Mouse (Mus musculus) liver, embryonic 13.5 days (tissue): Measurements from ENCODE around the gene Egf. TPM values are rescaled to one million over a fixed set of nuclear protein-coding genes. Genes with fewer than 3 reads are reported as not detected.
A peak's percentile ranks its signal among the peaks of the same experiment; 100 is the strongest.
"Not testable (repeated sequence)": the region's sequence is repeated elsewhere in the genome, so short reads cannot be mapped to it uniquely, and the experiment has no call there.

ENCODE experiments used
- ATAC-seq: fragments of 200-750 bp; cut with Nextera tagmentation; 2 replicates; pipeline ENCODE4 v1.8.0; 2017; ENCODE audit warnings: low read depth, mild to moderate bottlenecking, moderate number of reproducible peaks, moderate library complexity
- DNase-seq: peaks from one replicate; pipeline ENCODE4 v3.0.0; 2022
- H3K27ac ChIP-seq: fragments of 300-500 bp; sonication (generic); 2 replicates; pipeline ENCODE4 v1.5.1; 2015; ENCODE audit warnings: moderate library complexity, mild to moderate bottlenecking, inconsistent platforms
- H3K27me3 ChIP-seq: fragments of 300-500 bp; sonication (generic); 2 replicates; pipeline ENCODE4 v1.6.1; 2015; ENCODE audit warnings: mild to moderate bottlenecking, inconsistent platforms
- H3K36me3 ChIP-seq: fragments of 300-500 bp; sonication (generic); 2 replicates; pipeline ENCODE4 v1.6.1; 2015; ENCODE audit warnings: mild to moderate bottlenecking, inconsistent platforms
- H3K4me1 ChIP-seq: fragments of 300-500 bp; sonication (generic); replicated peaks from 2 replicates; pipeline ENCODE4 v1.6.1; 2015; ENCODE audit warnings: inconsistent platforms
- H3K4me2 ChIP-seq: fragments of 300-500 bp; sonication (generic); 2 replicates; pipeline ENCODE4 v1.6.1; 2015; ENCODE audit warnings: inconsistent platforms, mild to moderate bottlenecking, moderate library complexity
- H3K4me3 ChIP-seq: fragments of 300-500 bp; sonication (generic); replicated peaks from 2 replicates; pipeline ENCODE4 v1.5.1; 2015; ENCODE audit warnings: mild to moderate bottlenecking, inconsistent platforms
- H3K9ac ChIP-seq: fragments of 300-500 bp; sonication (generic); 2 replicates; pipeline ENCODE4 v1.6.1; 2015; ENCODE audit warnings: mild to moderate bottlenecking, inconsistent platforms
- H3K9me3 ChIP-seq: fragments of 300-500 bp; sonication (generic); replicated peaks from 2 replicates; pipeline ENCODE4 v1.6.1; 2016; ENCODE audit warnings: inconsistent platforms
- WGBS: fragments of 180-500 bp; shearing (Covaris S2); methylation state at CpG from one replicate; pipeline ENCODE4 v1.1.7; 2015; ENCODE audit not compliant: insufficient replicate concordance; 5-methylcytosine and 5-hydroxymethylcytosine counted together
- polyA plus RNA-seq: library from polyadenylated mRNA; unstranded; fragments of >200 nt; fragmentation: Nextera tagmentation; extraction: Ambion mirVana; gene quantifications from 2 replicates; pipeline ENCODE4 v1.2.1, GENCODE M21; 2015

Egf gene
- polyA plus RNA-seq, 1 experiment from 2014 or later = 0.45 TPM

GRCm38 (mm10) chr3:129757599-129757998 is 2.5 kb upstream of the Egf start:
- not testable (repeated sequence) for H3K4me3 ChIP-seq, ATAC-seq, H3K27me3 ChIP-seq, H3K36me3 ChIP-seq, H3K4me1 ChIP-seq, H3K27ac ChIP-seq, H3K9ac ChIP-seq, H3K9me3 ChIP-seq, H3K4me2 ChIP-seq, DNase-seq
- 80% methylated on average over 1 of the region's 1 CpGs for WGBS

GRCm38 (mm10) chr3:129744803-129745202 is 10.3 kb downstream of the Egf start:
- Histone ChIP-seq H3K27me3 (no peaks in the 10 kb centered on the region), H3K4me1 (no peaks in the 10 kb centered on the region), H3K36me3 (no peaks in the 10 kb centered on the region), H3K9ac (no peak overlapping the region), H3K9me3 (no peaks in the 10 kb centered on the region), H3K27ac (no peak overlapping the region), H3K4me2 (no peak overlapping the region), H3K4me3 (no peak overlapping the region)
- WGBS = 50% methylated on average over 8 of the region's 8 CpGs
- no peak for DNase-seq
- ATAC-seq = no peak

GRCm38 (mm10) chr3:129742781-129743180 is 12.3 kb downstream of the Egf start:
- Histone ChIP-seq H3K4me3 (no peak overlapping the region), H3K4me1 (no peaks in the 10 kb centered on the region), H3K9me3 (no peaks in the 10 kb centered on the region), H3K27ac (no peak overlapping the region), H3K9ac (no peak overlapping the region), H3K4me2 (no peak overlapping the region), H3K27me3 (no peaks in the 10 kb centered on the region), H3K36me3 (no peaks in the 10 kb centered on the region)
- DNase-seq (no peak), ATAC-seq (no peak)
- WGBS = 61% methylated on average over 6 of the region's 6 CpGs

GRCm38 (mm10) chr3:129738291-129739183 is 16.6 kb downstream of the Egf start:
- Histone ChIP-seq H3K9me3 (no peaks in the 10 kb centered on the region), H3K4me1 (no peaks in the 10 kb centered on the region), H3K27me3 (no peaks in the 10 kb centered on the region), H3K4me2 (no peak overlapping the region), H3K36me3 (no peaks in the 10 kb centered on the region), H3K9ac (no peak overlapping the region), H3K27ac (no peak overlapping the region), H3K4me3 (no peak overlapping the region)
- WGBS = 59% methylated on average over 16 of the region's 16 CpGs
- DNase-seq = no peak
- ATAC-seq = no peak

GRCm38 (mm10) chr3:129731636-129732035 is 23.5 kb downstream of the Egf start:
- DNase-seq (no peak), ATAC-seq (no peak)
- Histone ChIP-seq H3K4me3 (no peak overlapping the region), H3K9ac (no peak overlapping the region), H3K27me3 (0 out of 2 replicates have a peak, but pooled peaks cover 6% of the 10 kb centered on the region), H3K9me3 (no peaks in the 10 kb centered on the region), H3K4me2 (no peak overlapping the region), H3K36me3 (no peaks in the 10 kb centered on the region), H3K4me1 (no peaks in the 10 kb centered on the region), H3K27ac (no peak overlapping the region)
- WGBS = 65% methylated on average over 6 of the region's 6 CpGs

DNA sequence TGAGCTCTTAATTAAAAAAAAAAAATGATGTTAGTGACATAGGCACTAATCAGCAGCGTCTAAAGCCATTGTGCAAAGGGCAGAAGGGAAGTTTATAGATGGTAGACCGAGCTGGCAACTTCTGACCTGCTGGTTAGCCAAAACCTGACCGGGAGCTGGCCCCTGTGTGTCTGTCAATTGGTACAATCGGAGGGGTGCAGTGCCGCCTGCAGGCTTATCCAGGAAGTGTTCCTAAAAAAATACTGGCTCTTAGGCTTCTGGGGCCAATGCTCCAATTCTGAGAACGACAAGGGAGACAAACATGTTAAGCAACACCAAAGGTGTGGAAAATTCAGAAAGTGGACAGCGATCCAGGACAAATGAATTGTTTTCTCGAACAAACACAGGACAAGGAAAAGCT is 24.7 kb downstream of the Egf start:
- Histone ChIP-seq H3K9me3 (no peaks in the 10 kb centered on the region), H3K4me1 (peaks cover 6% of the 10 kb centered on the region), H3K36me3 (no peaks in the 10 kb centered on the region), H3K4me2 (no peak overlapping the region), H3K27me3 (0 out of 2 replicates have a peak, but pooled peaks cover 6% of the 10 kb centered on the region), H3K4me3 (no peak overlapping the region), H3K9ac (no peak overlapping the region), H3K27ac (no peak overlapping the region)
- WGBS = 24% methylated on average over 8 of the region's 8 CpGs
- ATAC-seq = no peak
- peak; percentile 16 for DNase-seq

- 0 out of 2 replicates have a peak, but pooled peaks cover 6% of the 10 kb centered on the region for H3K27me3 ChIP-seq
- no peak for DNase-seq
- H3K9me3 ChIP-seq = no peaks in the 10 kb centered on the region
- peaks cover 6% of the 10 kb centered on the region for H3K4me1 ChIP-seq
- H3K9ac ChIP-seq = no peak overlapping the region
- H3K27ac ChIP-seq = no peak overlapping the region
- no peak overlapping the region for H3K4me3 ChIP-seq
- no peak overlapping the region for H3K4me2 ChIP-seq
- no peak for ATAC-seq
- H3K36me3 ChIP-seq = no peaks in the 10 kb centered on the region
- WGBS = 40% methylated on average over 5 of the region's 5 CpGs
These were observed 25.2 kb downstream of the Egf start for GRCm38 (mm10) chr3:129729916-129730315.

DNA sequence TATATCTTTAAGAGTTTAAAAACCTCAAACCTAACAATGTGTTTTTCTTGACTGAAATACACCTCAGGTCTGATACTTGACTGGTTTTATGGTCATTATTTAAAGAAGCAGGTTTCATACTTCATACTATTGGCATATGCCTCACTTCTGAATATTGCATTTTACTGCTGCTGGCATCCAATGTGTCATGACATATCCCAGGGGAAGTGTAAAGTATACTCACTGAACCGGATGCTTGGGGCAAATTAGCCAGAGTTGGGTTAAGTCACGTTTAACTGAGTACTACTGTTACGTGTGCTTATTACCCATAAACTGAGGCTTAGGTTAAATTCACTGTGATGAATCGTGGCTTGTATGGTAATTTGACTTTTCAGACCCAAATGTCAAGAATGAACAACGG is 29.5 kb downstream of the Egf start:
- H3K9me3 ChIP-seq = no peaks in the 10 kb centered on the region
- H3K27ac ChIP-seq = no peak overlapping the region
- H3K4me1 ChIP-seq = peaks cover 18% of the 10 kb centered on the region
- no peaks in the 10 kb centered on the region for H3K36me3 ChIP-seq
- H3K4me2 ChIP-seq = peak overlapping the region; percentile 74
- WGBS = 76% methylated on average over 5 of the region's 5 CpGs
- no peak overlapping the region for H3K9ac ChIP-seq
- no peak for ATAC-seq
- peak overlapping the region; percentile 63; the same call in 1 of the 2 replicates for H3K4me3 ChIP-seq
- H3K27me3 ChIP-seq = 0 out of 2 replicates have a peak, but pooled peaks cover 2% of the 10 kb centered on the region
- no peak for DNase-seq

- Histone ChIP-seq H3K9ac (peak overlapping the region; percentile 66), H3K4me3 (peak overlapping the region; percentile 63), H3K4me1 (peaks cover 18% of the 10 kb centered on the region), H3K36me3 (no peaks in the 10 kb centered on the region), H3K27ac (peak overlapping the region; percentile 19; the same call in 1 of the 2 replicates), H3K9me3 (no peaks in the 10 kb centered on the region), H3K27me3 (0 out of 2 replicates have a peak, but pooled peaks cover 2% of the 10 kb centered on the region), H3K4me2 (peak overlapping the region; percentile 74)
- DNase-seq (peak; percentile 88), ATAC-seq (peak; percentile 99)
- 1% methylated on average over 24 of the region's 24 CpGs for WGBS
These were observed 30.1 kb downstream of the Egf start for GRCm38 (mm10) chr3:129724961-129725501.

DNA sequence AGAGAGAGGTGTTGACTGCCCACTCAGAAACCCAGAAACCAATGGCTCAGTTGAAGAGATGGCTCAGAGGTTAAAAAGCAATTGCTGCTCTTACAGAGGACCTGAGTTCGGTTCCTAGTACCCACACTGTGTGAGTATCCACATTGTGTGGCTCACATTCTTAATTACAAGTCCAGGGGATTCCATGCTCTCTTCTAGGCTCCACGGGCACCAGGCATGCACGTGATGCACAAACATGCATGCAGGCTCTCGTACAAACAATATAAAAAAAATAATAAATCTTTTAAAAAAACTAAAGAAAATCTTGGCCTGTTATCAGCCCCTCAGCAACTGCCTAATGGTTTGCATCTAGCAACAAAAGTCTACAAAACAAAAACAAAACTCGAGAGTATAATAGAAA is 30.6 kb downstream of the Egf start:
- DNase-seq (no peak), ATAC-seq (no peak)
- Histone ChIP-seq H3K36me3 (no peaks in the 10 kb centered on the region), H3K27ac (peak overlapping the region; percentile 19; the same call in 1 of the 2 replicates), H3K4me2 (peak overlapping the region; percentile 74), H3K9me3 (no peaks in the 10 kb centered on the region), H3K4me3 (peak overlapping the region; percentile 63), H3K9ac (peak overlapping the region; percentile 66), H3K27me3 (no peaks in the 10 kb centered on the region), H3K4me1 (peaks cover 18% of the 10 kb centered on the region)
- WGBS = 62% methylated on average over 5 of the region's 5 CpGs

GRCm38 (mm10) chr3:129723311-129723710 is 31.8 kb downstream of the Egf start:
- H3K36me3 ChIP-seq = no peaks in the 10 kb centered on the region
- H3K4me1 ChIP-seq = peaks cover 18% of the 10 kb centered on the region
- H3K9ac ChIP-seq = no peak overlapping the region
- no peak for DNase-seq
- H3K27ac ChIP-seq = no peak overlapping the region
- no peaks in the 10 kb centered on the region for H3K9me3 ChIP-seq
- H3K27me3 ChIP-seq = no peaks in the 10 kb centered on the region
- no peak overlapping the region for H3K4me3 ChIP-seq
- 66% methylated on average over 4 of the region's 4 CpGs for WGBS
- H3K4me2 ChIP-seq = no peak overlapping the region
- ATAC-seq = no peak
